Mouse (Mus musculus) T-helper 2 cell (primary cell): Measurements from ENCODE around the gene Hoxd11.

Source experiments
- in situ Hi-C: fragments of 300-600 bp; cut with MboI, MseI; formaldehyde crosslinking; loops from one replicate; pipeline ENCODE4 v1.15.1; 2025; ENCODE audit warnings: high pct_unique_total_duplicates

The Hoxd11 gene

DNA sequence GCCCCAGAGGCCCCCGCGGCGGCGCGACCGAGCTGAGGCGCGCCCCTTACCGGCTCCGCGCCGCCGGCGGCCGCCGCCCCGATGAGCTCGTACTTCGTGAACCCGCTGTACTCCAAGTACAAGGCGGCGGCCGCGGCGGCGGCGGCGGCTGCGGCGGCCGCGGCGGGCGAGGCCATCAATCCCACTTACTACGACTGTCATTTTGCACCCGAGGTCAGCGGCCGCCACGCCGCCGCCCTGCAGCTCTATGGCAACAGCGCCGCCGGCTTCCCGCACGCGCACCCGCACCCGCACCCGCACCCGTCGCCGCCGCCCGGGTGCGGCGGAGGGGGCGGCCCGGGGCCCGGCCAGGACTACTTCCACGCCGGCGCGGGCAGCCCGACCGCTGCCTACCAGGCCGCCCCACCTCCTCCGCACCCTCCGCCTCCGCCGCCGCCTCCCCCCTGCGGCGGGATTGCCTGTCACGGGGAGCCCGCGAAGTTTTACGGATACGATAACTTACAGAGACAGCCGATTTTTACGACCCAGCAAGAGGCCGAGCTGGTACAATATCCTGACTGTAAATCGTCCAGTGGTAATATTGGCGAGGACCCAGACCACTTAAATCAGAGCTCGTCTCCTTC is 26.2 kb downstream of the Hoxd11 start:
- in situ Hi-C loops: no loop called here

DNA sequence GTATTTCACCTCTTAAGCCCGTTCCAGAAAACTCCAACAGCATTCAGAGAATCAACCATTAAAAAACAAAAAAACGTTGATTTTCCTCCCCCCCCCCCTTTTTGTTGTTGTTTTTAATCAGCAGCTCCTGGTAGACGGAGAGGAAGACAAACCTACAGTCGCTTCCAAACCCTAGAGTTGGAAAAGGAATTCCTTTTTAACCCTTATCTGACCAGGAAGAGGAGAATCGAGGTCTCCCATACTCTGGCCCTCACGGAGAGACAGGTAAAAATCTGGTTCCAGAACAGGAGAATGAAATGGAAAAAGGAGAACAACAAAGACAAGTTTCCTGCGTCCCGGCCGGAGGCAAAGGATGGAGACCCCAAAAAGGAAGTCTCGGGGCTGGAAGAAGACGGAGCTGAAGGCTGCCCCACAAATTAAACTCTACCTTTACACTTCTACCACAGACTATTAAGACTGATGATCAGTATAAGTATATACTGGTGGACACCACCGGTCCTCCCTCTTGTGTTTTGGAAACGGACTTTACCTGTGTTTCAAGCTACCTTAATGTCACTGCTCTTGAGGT is 27.1 kb downstream of the Hoxd11 start:
- in situ Hi-C loops: no loop called here

DNA sequence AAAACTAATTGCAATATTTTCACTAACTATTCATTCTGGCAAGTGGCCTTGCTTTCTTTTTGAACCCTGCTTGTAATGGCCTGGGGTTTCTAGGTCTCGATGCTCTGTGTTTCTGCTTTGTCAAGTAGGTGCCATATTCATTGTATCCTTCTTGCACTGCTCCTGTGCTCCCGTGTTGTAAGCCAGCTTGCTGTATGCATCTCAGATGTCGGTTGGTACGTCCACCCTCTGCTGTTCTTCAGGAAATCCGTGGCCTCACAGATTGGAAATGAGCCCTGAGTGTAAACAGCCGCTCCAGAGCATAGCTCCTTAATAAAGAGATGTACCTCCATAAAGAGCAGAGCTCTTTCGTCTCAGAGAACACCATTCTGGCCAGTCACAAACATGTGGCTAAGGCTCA is 28.2 kb downstream of the Hoxd11 start:
- in situ Hi-C loops: no loop called here

DNA sequence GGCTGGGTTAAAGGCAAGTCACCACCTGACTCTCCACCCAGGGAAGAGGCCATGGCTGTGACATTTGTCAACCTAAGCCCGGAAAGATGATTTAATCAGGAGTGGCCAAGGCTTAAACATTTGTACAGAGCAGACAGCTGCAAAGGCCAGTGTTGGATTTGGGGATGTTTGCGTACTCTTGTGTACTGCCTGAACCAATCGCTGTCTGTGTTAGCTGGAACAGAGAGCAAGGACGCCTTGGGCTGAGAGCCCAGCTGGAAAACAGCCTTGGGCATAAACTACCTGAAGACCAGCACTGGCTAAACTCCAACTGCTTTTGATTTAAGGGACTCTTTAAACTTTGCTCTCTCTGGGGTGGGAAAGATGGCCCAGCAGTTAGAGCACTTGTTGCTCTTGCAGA is 29.3 kb downstream of the Hoxd11 start:
- in situ Hi-C loops: no loop called here

DNA sequence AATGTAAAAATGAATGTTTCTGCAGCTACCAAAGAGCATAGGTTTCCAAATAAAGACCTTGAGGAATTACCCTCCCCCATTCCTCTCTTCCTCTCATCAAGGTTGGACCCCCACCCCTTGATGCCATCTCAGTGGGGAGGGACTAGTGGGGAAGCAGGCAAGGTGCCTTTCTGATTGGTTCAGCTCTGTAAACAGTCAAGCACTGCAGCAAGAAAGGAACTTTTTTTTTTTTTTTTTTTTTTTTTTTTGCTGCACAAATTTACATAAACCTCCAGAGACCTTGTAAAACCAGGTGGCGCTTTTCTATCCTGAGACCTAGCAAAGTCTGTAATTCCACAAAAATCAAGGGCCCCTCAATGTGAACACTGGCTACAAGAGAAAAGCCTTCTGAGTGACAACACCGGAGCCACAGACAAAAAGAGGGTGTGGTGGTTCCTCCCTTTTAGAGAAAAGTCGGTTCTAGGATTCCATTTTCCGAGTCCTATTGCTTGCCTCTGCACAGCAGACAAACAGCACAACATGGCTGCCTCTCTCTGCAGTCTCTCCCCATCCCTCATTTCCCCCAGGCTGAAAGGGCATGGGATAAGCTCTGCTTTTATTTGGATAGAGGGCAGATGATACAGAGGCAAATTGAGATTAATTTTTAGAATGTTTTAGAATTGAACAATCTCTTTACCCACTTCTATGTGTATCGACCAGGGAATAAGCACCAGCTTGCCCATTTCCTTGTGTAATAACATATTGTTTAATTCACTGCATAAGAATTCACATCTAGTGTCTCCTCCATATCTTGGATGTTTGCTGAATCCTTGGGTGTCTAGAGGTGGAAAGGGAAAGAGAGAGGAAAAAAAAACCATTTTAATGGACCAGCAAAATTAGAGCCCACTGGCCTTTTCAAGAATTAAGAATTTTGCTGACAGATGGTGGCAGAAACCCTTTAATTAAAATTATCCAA is 30.4 kb downstream of the Hoxd11 start:
- in situ Hi-C loops: no loop called here

DNA sequence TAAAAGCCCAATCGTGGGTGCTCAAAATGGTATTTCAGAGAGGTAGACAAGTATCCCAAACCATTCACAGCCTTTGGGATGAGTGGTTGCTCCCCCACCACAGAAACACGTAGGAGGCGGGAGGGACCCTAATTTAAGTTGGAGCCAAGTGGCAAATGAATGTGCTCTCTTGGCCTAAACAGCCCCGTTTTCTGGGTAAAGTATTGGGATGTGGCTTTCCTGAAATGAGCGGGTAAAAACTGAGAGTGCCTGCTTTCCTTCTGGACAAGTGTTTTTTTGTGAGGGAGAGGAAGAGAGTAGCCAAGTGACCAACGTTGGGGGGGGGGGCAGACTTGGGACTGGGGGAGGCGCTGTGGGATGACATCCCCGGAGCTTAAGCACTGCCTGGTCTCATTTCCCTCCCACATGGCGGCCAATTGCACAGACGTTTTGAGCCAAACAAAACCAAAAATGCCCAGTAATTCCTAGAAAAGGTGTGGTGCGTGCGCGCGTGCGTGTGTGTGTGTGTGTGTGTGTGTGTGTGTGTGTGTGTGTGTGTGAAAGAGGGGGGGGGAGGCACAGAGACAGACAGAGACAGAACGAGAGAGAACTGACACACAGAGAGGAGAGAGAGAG is 31.7 kb downstream of the Hoxd11 start:
- in situ Hi-C loops: no loop called here

DNA sequence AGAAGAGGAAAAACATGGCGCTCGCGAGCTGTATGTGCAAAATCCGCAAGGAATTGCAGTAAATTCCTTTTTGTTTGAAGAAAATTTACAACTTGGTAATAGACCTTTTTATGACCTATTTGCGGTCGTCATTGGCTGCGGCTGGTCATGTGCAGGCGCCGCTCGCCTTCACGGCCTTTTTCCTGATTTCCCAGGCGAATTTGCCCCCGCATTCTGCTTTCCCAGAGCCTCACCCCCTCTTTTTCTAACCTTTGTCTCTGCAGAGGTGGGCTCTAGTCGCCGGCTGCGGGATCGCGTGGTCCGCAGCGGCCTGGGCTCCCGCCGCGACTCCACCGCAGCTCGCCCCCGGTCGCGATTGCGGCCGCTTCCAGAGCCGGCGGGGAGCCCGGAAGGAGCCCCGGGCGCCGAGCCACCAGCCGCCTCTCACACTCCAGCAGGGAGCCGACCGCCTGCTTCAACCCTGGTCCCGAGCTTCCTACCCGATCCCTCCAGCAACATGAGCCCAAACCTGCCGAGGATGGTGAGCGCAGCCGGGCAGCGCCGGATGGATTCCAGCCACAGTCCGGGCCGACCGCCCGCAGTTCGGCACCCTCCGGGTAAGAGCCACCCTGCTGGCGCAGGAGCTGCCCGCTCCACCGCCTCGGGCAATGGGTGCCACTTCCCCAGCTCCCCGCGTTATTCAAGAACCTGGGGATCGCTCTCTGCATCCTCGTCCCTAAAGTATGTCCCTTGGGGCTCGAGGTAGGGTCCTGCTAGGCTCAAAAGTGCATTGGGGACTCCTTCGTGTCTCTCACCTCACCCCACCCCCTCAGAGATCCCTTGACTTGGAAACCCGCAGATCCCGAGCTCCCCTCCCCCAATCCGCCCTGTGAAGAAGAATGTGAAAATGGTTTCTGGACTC is 32.6 kb downstream of the Hoxd11 start, which contains the start of the genes Hoxd3 and Hoxd4:
Gene Hoxd3 (plus strand): TSS at position 207 of the 901 bp plus-strand sequence.
Gene Hoxd4 (plus strand): TSS at position 209 of the 901 bp plus-strand sequence.
- in situ Hi-C loops: no loop called here

DNA sequence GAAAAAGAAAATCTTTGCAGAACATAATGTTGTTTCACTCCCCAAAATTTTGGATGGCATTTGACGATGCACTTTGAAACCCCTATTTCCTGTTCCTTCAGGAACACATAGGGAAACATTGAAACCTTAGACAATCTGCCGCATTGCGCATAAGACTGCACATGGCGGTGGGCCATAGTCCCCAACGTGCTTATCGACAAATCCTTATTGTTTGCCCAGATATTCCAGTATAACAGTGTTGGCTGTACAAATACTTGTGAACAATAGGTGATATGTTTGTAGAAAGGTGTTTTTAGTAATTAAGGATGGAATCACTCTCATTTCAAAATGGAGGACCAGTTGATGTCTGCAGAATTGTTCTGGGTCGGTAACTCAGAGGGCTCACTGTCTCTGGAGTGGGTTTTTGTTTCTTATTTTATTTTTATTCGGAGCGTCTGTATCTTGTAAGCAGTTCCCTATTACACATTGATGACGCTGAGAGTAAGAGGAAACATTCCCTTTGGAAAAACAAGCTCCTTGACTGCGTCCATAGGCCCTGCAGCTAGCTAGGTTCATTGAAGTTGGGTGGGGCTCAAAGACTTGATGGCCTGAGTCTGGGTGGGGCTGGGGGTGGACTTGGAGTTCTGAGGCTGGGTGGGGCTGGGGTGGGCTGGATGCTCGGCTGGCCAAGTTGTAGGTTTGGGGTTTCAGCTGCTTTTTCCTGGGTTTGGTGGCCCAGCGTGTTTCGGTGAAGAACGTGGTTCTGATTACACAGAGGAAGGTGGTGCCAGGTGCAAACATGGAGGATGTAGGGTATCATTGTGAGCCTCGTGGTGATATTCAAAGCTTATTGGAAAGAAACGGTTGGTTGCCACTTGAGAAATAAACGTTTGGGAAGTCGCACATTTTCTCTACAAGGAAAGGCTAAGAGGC is 34.1 kb downstream of the Hoxd11 start:
- in situ Hi-C loops: no loop called here

DNA sequence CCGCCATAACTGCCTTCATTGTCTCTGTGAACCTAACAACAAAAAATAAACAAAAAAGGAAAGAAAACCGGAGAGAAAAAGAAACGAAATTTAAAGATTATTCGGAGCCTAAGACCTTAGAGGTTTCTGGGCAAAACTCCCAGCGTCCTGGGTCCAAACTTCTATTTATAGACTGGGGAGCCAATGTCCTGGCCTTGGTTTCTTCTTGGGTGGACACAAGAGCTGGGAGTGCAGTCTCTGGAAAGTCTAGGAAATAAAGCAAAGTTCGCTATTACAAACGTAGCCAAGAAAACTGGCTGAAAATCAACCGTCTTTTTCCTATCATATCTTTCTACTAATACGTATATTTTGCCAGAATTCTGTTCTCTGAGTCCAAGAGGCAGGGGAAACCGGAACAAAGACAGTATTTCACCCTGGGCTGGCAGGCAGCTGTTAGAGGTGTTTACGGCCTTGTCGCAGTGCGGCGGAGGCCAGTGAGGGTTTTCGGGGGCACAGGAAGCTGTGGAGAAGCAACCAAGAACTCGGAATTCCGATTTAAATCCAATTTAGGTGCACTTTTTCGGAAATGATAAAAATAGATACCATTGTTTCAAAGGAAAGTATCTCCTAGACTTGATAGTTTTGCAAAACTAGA is 34.9 kb downstream of the Hoxd11 start:
- in situ Hi-C loops: no loop called here

DNA sequence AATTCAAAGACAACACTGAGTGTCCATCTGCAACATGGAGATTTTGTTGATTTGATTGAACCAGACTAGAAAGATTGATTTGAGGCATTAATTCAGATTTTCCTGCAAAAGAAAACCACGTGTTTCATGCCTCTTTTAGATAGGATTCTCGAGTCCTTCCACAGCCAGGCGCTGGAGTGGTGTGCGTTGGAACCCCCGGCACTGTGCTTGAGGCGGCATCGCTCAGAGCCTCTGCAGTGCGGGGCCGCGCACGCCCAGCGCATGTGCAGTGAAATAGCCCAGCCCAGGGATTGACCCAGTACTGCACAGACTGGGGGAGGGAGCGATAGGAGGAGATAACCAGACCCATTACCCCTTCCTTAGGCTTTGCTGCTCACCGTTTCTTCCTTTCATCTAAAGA is 35.5 kb downstream of the Hoxd11 start:
- in situ Hi-C loops: no loop called here

DNA sequence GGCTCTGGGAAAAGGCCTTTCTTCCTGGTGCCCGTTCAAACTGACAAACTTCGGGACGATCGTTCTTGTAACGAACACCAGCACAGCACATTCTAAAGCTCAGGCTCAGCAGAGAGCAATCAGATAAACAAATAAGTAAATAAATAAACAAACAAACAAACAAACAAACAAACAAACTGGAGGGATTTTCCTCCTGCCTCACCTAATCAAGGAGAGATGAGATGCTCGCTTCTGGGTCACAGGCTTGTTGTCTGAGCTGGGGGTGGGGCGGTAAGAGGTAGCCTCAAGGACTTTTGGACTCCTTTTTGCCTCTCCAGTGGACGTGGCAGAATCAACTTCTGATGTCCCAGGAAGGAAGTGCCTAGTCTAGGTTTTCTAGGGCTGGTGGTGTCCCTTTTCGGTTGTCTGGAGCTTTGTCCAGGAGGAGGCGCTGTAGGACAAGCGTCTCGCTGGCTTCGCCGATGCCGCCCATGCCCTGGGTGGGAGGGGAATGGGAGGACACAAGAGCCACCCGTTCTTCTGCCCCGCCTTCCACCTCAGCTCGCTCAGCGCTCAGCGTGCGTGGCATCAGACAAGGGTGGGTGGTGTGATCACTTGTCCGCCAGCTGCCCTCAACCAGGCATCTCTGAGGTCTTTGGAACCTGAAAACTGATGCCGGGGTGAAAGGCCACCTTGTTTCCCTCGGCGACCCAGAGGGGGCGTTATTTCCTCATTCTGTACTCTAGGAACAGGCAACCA is 36.3 kb downstream of the Hoxd11 start:
- in situ Hi-C loops: no loop called here

DNA sequence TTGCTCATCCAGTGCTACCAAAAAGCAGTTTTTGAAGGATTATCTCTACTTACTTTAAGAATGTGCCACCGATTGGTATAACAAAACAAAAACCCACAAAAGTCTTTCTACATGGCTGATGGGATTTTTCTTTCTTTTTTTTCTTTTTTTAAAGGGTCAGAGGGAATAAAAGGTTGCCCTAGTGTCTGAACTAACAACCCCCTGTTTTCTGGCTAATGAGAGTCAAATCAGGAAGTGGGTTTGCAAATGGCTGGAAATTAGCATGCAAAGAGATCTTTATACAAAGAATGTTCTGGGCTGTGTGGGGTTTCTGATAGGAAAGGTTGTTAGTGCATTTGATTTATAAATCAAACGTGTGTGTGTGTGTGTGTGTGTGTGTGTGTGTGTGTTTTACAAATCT is 41.0 kb downstream of the Hoxd11 start:
- in situ Hi-C loops: loop anchor here (5.0 kb wide), 1 partner anchor 242 kb away; no protein-coding TSS in a partner anchor

DNA sequence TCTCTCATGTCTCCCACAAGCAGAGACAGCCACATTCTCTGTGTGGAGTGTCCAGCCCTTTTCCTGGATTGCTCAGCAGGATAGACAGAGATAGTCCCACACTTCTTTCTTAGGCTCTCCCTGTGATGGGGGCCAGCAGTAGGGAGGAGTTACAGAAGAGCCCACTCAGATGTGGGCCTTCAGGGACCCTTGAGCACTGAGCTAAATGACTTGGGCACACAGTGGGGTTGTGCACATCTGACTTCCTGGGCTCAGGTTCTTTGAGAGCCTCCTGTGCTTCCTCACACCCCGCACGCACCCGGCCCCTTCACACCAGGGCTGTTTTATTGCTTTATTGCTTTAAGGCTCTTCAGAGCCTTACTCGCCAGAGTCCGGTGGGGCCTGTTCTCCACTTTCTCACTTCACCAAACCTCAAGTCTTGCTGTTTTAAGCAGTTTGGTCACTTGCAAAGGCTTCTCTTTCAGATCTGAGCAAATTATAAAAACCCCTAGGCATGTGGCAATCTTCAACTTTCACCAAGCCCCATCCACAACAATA is 41.7 kb downstream of the Hoxd11 start:
- in situ Hi-C loops: loop anchor here (5.0 kb wide), 1 partner anchor 241 kb away; no protein-coding TSS in a partner anchor

DNA sequence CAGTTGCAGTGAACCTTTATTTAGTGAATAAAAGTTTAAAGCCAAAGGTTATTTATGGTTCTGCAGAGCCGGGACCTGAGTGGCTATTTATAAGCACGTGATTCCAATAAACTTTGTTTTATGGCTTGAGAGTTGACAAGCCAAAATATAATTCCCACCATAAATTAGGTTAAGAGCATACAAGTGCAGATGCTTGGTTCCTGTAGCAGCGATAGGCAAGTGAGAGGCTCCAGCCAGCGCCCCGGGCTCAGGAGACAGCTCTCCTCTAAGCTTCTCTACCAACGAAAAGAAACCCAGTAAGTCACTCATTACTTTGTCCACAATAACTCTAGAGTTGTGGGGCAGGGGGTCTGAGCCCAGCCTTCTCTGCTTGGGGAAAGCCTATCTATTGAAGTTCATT is 42.5 kb downstream of the Hoxd11 start:
- in situ Hi-C loops: loop anchor here (5.0 kb wide), 1 partner anchor 240 kb away; no protein-coding TSS in a partner anchor

DNA sequence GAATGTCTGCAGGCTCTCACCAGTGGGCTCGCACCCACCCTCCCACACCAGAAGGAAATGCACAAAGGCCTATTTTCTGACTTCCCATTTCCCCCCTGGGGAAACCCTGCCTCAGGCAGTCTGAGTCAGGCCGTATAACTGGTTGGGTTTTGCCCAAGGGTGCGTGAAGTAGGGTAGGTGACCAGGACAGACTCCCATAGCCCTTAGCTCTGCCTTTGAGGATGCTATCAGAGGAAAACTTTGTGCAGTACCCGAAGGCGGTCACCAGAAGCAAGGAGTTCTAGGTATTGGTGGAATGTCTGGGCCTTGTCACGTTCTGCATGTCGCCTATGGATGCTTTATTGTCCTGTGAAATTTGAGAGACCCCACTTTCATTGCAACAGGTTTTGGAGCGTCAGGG is 43.6 kb downstream of the Hoxd11 start:
- in situ Hi-C loops: loop anchor here (5.0 kb wide), 1 partner anchor 239 kb away; no protein-coding TSS in a partner anchor

DNA sequence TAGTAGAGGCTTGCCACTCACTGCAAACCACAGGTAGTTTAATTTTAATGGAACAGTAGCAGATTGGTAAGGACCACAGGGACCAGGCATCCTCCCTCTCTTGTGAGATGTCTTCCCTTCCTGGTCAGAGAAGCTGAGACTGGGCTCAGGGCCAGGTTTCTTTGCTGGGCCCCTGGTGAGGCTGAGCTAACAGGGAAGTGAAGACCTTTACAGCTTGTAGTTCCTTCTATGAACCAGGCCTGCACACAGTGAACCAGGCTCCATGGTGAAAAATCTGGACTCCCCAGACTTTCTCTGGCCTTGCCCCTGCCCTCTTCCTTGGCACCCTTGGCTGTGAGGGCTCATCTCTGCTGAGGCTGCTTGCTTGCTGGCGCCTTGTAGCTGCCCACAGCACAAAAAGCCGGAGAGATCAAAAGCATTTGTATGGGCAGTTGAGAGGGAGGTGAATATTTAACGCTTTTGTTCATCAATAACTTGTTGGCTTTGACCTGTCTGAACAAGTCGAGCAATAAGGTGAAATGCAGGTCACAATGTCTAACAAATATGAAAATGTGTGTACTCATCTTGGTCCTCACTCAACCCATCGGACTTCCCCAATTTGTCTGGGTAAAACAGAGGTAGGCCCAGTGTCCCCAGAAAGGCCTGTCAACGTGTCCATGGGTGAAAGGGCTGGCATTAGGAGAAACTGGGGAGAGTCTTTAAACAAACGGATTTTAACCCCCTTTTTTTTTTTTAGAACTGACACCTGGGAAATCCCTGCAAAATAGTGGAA is 45.1 kb downstream of the Hoxd11 start:
- in situ Hi-C loops: loop anchor here (5.0 kb wide), 1 partner anchor 238 kb away; no protein-coding TSS in a partner anchor

DNA sequence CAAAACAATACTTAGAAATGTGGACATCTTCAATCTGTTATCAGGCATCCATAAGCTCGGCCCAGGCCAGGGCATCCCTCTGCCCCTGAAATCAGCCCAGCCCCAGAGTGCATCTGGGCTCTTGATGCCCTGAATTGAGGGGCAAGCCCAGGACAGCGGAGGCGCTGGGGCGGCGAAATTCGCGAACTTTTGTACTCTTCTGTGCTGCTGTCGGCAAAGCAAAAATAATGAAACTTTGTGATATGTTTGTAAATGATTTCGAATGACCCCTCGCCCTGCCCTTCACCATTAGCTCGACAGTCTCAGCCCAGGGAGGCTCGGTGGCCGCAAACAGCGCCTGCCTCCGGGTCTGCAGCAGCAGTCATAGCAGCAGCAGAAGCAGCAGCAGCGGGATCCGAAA is 45.8 kb downstream of the Hoxd11 start:
- in situ Hi-C loops: no loop called here
